Mouse (Mus musculus): ENCODE data around the gene Rpl19.

Gene Rpl19

GRCm38 (mm10) chr11:97998074-97998793 lies 28.3 kb upstream of the Rpl19 start:
- no peak for ATAC-seq (ENCODE audit: insufficient number of reproducible peaks, low FRiP score, low TSS enrichment)

- no peak for ATAC-seq (ENCODE audit: insufficient number of reproducible peaks, low FRiP score, low TSS enrichment)
Measured at GRCm38 (mm10) chr11:97998898-97999608, 27.5 kb upstream of the Rpl19 start.

GRCm38 (mm10) chr11:97999748-98000147 lies 26.8 kb upstream of the Rpl19 start:
- no peak for ATAC-seq (ENCODE audit: insufficient number of reproducible peaks, low FRiP score, low TSS enrichment)

- no peak for ATAC-seq (ENCODE audit: insufficient number of reproducible peaks, low FRiP score, low TSS enrichment)
Measured at GRCm38 (mm10) chr11:98000378-98001140, 26.0 kb upstream of the Rpl19 start.

- ATAC-seq (ENCODE audit: insufficient number of reproducible peaks, low FRiP score, low TSS enrichment) = no peak
Measured at GRCm38 (mm10) chr11:98001351-98001824, 25.1 kb upstream of the Rpl19 start.

- no peak for ATAC-seq (ENCODE audit: insufficient number of reproducible peaks, low FRiP score, low TSS enrichment)
Measured at GRCm38 (mm10) chr11:98001986-98002385, 24.5 kb upstream of the Rpl19 start.

- ATAC-seq (ENCODE audit: insufficient number of reproducible peaks, low FRiP score, low TSS enrichment) = no peak
Measured at GRCm38 (mm10) chr11:98002627-98003026, 23.9 kb upstream of the Rpl19 start.

GRCm38 (mm10) chr11:98003171-98003671 lies 23.3 kb upstream of the Rpl19 start:
- no peak for ATAC-seq (ENCODE audit: insufficient number of reproducible peaks, low FRiP score, low TSS enrichment)

GRCm38 (mm10) chr11:98004161-98004560 lies 22.3 kb upstream of the Rpl19 start:
- no peak for ATAC-seq (ENCODE audit: insufficient number of reproducible peaks, low FRiP score, low TSS enrichment)

GRCm38 (mm10) chr11:98005076-98005475 lies 21.4 kb upstream of the Rpl19 start:
- no peak for ATAC-seq (ENCODE audit: insufficient number of reproducible peaks, low FRiP score, low TSS enrichment)

- no peak for ATAC-seq (ENCODE audit: insufficient number of reproducible peaks, low FRiP score, low TSS enrichment)
Measured at GRCm38 (mm10) chr11:98005686-98006085, 20.8 kb upstream of the Rpl19 start.

GRCm38 (mm10) chr11:98008087-98008486 lies 18.4 kb upstream of the Rpl19 start:
- ATAC-seq (ENCODE audit: insufficient number of reproducible peaks, low FRiP score, low TSS enrichment) = no peak

GRCm38 (mm10) chr11:98011716-98012115 lies 14.8 kb upstream of the Rpl19 start:
- no peak for ATAC-seq (ENCODE audit: insufficient number of reproducible peaks, low FRiP score, low TSS enrichment)

GRCm38 (mm10) chr11:98012831-98013230 lies 13.7 kb upstream of the Rpl19 start:
- ATAC-seq (ENCODE audit: insufficient number of reproducible peaks, low FRiP score, low TSS enrichment) = no peak

- ATAC-seq (ENCODE audit: insufficient number of reproducible peaks, low FRiP score, low TSS enrichment) = no peak
Measured at GRCm38 (mm10) chr11:98016177-98016576, 10.3 kb upstream of the Rpl19 start.

GRCm38 (mm10) chr11:98016824-98017223 lies 9.7 kb upstream of the Rpl19 start:
- ATAC-seq (ENCODE audit: insufficient number of reproducible peaks, low FRiP score, low TSS enrichment) = no peak

GRCm38 (mm10) chr11:98018222-98018621 lies 8.3 kb upstream of the Rpl19 start:
- no peak for ATAC-seq (ENCODE audit: insufficient number of reproducible peaks, low FRiP score, low TSS enrichment)

GRCm38 (mm10) chr11:98018858-98019641 lies 7.5 kb upstream of the Rpl19 start:
- no peak for ATAC-seq (ENCODE audit: insufficient number of reproducible peaks, low FRiP score, low TSS enrichment)

- no peak for ATAC-seq (ENCODE audit: insufficient number of reproducible peaks, low FRiP score, low TSS enrichment)
Measured at GRCm38 (mm10) chr11:98019883-98020610, 6.5 kb upstream of the Rpl19 start.

Measured in cerebellum, adult (tissue).